Mouse (Mus musculus) C2C12 (cell line): Measurements from ENCODE around the gene Carhsp1.

Experiments
- CEBPB ChIP-seq: IDR thresholded peaks from one replicate; pipeline ENCODE4 v1.6.1; 2011; ENCODE audit warnings: low read depth, mild to moderate bottlenecking, control low read depth, moderate library complexity
- CTCF ChIP-seq: IDR thresholded peaks from one replicate; pipeline ENCODE4 v1.5.1; 2011; ENCODE audit not compliant: control insufficient read depth, insufficient read depth, insufficient read length
- MYOD1 ChIP-seq: IDR thresholded peaks from one replicate; pipeline ENCODE4 v1.6.1; 2011; ENCODE audit warnings: low read depth; ENCODE audit not compliant: control insufficient read depth, insufficient read length
- MYOG ChIP-seq: IDR thresholded peaks from one replicate; pipeline ENCODE4 v1.6.1; 2011; ENCODE audit not compliant: control insufficient read depth, insufficient read length; ENCODE audit errors: extremely low read depth
- USF1 ChIP-seq: IDR thresholded peaks from one replicate; pipeline ENCODE4 v1.6.1; 2011; ENCODE audit warnings: low read depth, mild to moderate bottlenecking, control low read depth, moderate library complexity

- TF ChIP-seq CTCF, result no peak
- no peak for TF ChIP-seq USF1
- TF ChIP-seq MYOG, result no peak
- no peak for TF ChIP-seq CEBPB
- no peak for TF ChIP-seq MYOD1
Measured at GRCm38 (mm10) chr16:8672350-8672687, 364 bp upstream of the Carhsp1 start.
